Mouse (Mus musculus) bone marrow, adult 2 months (tissue): Measurements from ENCODE around the gene Tldc2. TPM values are rescaled to one million over a fixed set of nuclear protein-coding genes. Genes with fewer than 3 reads are reported as not detected.

Experiments used
- H3K27ac ChIP-seq: fragments of 200-500 bp; 2 replicates; pipeline ENCODE4 v1.5.1; 2012; ENCODE audit warnings: low read depth, mild to moderate bottlenecking, control low read depth, inconsistent platforms, low read length; ENCODE audit not compliant: control insufficient read depth, poor library complexity, insufficient read depth
- H3K4me1 ChIP-seq: fragments of 200-500 bp; 2 replicates; pipeline ENCODE4 v1.6.1; 2011; ENCODE audit warnings: low read length; ENCODE audit not compliant: control insufficient read depth, insufficient read depth
- H3K4me3 ChIP-seq: fragments of 200-500 bp; replicated peaks from 2 replicates; pipeline ENCODE3; 2011; ENCODE audit warnings: mild to moderate bottlenecking, low read depth, low read length, control low read depth; ENCODE audit not compliant: control insufficient read depth
- CTCF ChIP-seq: fragments of 200-500 bp; IDR thresholded peaks from 2 replicates; pipeline ENCODE4 v1.5.1; 2011; ENCODE audit warnings: low read length, control low read depth; ENCODE audit not compliant: control insufficient read depth, insufficient read depth
- POLR2A ChIP-seq: fragments of 200-500 bp; IDR thresholded peaks from 2 replicates; pipeline ENCODE4 v1.6.1; 2011; ENCODE audit warnings: low read depth, mild to moderate bottlenecking, control low read depth, low read length, borderline replicate concordance; ENCODE audit not compliant: control insufficient read depth
- WGBS: fragments of 180-500 bp; shearing (Covaris S2); methylation state at CpG from one replicate; pipeline ENCODE4 v1.1.7; 2018; 5-methylcytosine and 5-hydroxymethylcytosine counted together
- polyA plus RNA-seq: library from polyadenylated mRNA; stranded (reverse); fragments of >200 nt; gene quantifications from 2 replicates; pipeline ENCODE4 v1.2.4, GENCODE M21; 2011; ENCODE audit warnings: low replicate concordance; ENCODE audit not compliant: missing spikeins, insufficient read depth, insufficient read length

Tldc2 gene
- polyA plus RNA-seq, 1 experiment: not detected

GRCm38 (mm10) chr2:157077160-157077559, 9.7 kb upstream of the Tldc2 start:
- Histone ChIP-seq H3K27ac (no peak overlapping the region), H3K4me3 (no peak overlapping the region), H3K4me1 (no peaks in the 10 kb centered on the region)
- WGBS: 20% methylated on average over 5 of the region's 5 CpGs
- no peak for TF ChIP-seq POLR2A
- TF ChIP-seq CTCF: no peak

- Histone ChIP-seq H3K27ac (no peak overlapping the region), H3K4me3 (peak overlapping the region; percentile 8), H3K4me1 (no peaks in the 10 kb centered on the region)
- 5% methylated on average over 15 of the region's 15 CpGs for WGBS
- TF ChIP-seq CTCF (no peak), POLR2A (no peak)
These were observed 9.2 kb upstream of the Tldc2 start for GRCm38 (mm10) chr2:157077641-157078058.

- H3K27ac ChIP-seq: peak overlapping the region; percentile 28; the same call in 1 of the 2 replicates
- peak overlapping the region; percentile 48 for H3K4me3 ChIP-seq
- no peaks in the 10 kb centered on the region for H3K4me1 ChIP-seq
- no peak for TF ChIP-seq CTCF
- no peak for TF ChIP-seq POLR2A
- WGBS: 1% methylated on average over 67 of the region's 79 CpGs
These were observed 8.6 kb upstream of the Tldc2 start for GRCm38 (mm10) chr2:157078059-157078792.

- H3K4me1 ChIP-seq: no peaks in the 10 kb centered on the region
- peak within 1 kb of the TSS; percentile 28; the same call in 1 of the 2 replicates for H3K27ac ChIP-seq
- peak; percentile 30; the same call in 1 of the 2 replicates for TF ChIP-seq CTCF
- no peak for TF ChIP-seq POLR2A
These were observed 7.8 kb upstream of the Tldc2 start, which contains the start of gene Soga1 for GRCm38 (mm10) chr2:157078793-157079700. Gene Soga1 (minus strand): TSS chr2:157079254.

GRCm38 (mm10) chr2:157079701-157080180, 7.1 kb upstream of the Tldc2 start:
- no peaks in the 10 kb centered on the region for H3K4me1 ChIP-seq
- no peak overlapping the region for H3K4me3 ChIP-seq
- H3K27ac ChIP-seq: no peak overlapping the region
- TF ChIP-seq POLR2A (no peak), CTCF (no peak)
- 30% methylated on average over 16 of the region's 16 CpGs for WGBS

More at GRCm38 (mm10) chr2:157078793-157079700, 7.8 kb upstream of the Tldc2 start, which contains the start of gene Soga1:
- H3K4me3 ChIP-seq: peak within 1 kb of the TSS; percentile 48
- WGBS: 1% methylated on average over 135 of the region's 136 CpGs

GRCm38 (mm10) chr2:157081331-157081730, 5.5 kb upstream of the Tldc2 start:
- no peak overlapping the region for H3K4me3 ChIP-seq
- no peaks in the 10 kb centered on the region for H3K4me1 ChIP-seq
- WGBS: 92% methylated on average over 8 of the region's 8 CpGs
- H3K27ac ChIP-seq: no peak overlapping the region
- TF ChIP-seq CTCF (no peak), POLR2A (no peak)

GRCm38 (mm10) chr2:157081960-157082359, 4.9 kb upstream of the Tldc2 start:
- Histone ChIP-seq H3K27ac (no peak overlapping the region), H3K4me3 (no peak overlapping the region), H3K4me1 (no peaks in the 10 kb centered on the region)
- WGBS: 50% methylated on average over 7 of the region's 7 CpGs
- no peak for TF ChIP-seq POLR2A
- no peak for TF ChIP-seq CTCF
